Mouse (Mus musculus): Measurements from ENCODE around the gene Lhfpl5.

- TF ChIP-seq CTCF (IDR thresholded peaks at IDR 0.05; ENCODE audit: low read depth, low read length) (peak; percentile 83), POLR2A (IDR thresholded peaks at IDR 0.05; ENCODE audit: borderline replicate concordance, low read depth, low read length) (no peak)
Measured at GRCm38 (mm10) chr17:28528043-28528351, 47.4 kb upstream of the Lhfpl5 start.

Measured in bone marrow macrophage, adult 2 months (primary cell).